Mouse (Mus musculus): ENCODE results near the gene Acp7. TPM values are rescaled to one million over a fixed set of nuclear protein-coding genes. Genes with fewer than 3 reads are reported as not detected.

The Acp7 gene
- polyA plus RNA-seq, 1 experiment = not detected

GRCm38 (mm10) chr7:28595751-28596435, 35.2 kb downstream of the Acp7 start:
- Histone ChIP-seq H3K36me3 (replicated peaks; ENCODE audit: low read length) (peaks cover 6% of the 10 kb centered on the region), H3K4me3 (replicated peaks) (peak overlapping the region; percentile 44), H3K4me1 (peaks cover 76% of the 10 kb centered on the region), H3K27me3 (replicated peaks) (peaks cover 7% of the 10 kb centered on the region), H3K9me3 (no peaks in the 10 kb centered on the region)
- TF ChIP-seq FLI1 (IDR thresholded peaks at IDR 0.05; ENCODE audit: low read length) = no peak
- TF ChIP-seq GATA1 (IDR thresholded peaks at IDR 0.05; ENCODE audit: borderline replicate concordance, low read length) = no peak

DNA sequence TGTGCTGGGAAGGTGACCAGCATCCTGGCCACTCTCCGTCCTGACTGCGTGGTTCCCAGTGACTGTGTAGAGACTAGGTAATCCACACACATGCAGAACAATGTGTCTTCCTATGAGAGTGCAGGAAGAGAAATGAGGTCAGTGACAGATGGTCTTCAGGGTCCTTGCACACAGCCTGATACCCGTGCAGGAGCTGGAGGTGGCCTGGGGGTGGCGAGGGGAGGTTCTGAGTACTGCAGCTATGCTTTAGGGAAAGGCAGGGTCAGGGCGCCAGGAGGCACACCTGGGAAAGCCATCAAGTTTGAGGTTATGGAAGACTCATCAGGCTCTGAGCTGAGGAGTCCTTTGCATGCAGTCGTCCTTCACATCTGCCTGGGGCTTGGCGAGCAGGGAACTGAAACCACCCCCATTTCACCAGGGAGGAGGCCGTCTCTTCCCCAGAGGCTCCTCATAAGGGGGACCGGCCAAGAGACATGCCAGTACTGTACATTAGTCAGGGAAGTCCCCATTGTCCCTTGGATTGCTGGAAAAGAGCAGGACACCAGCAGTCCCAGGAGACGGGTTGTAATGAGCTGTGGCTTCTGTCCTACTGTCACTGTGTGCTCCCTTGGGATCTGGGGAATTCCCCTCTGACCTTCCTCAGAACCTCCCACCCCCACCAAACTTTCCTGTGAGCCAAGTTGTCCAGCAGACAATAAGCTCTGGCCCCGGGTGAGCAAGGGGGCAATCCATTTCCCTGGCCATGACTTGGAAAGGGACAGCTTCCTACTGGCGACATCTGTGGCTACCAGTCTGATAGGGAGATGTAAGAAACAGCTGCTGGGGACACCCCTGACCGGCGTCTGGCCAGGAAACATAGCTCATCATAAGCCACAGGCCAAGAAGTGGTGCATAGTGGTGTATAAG, 37.7 kb downstream of the Acp7 start:
- H3K4me1 ChIP-seq = peaks cover 88% of the 10 kb centered on the region
- no peaks in the 10 kb centered on the region for H3K9me3 ChIP-seq
- no peak for TF ChIP-seq GATA1 (IDR thresholded peaks at IDR 0.05; ENCODE audit: borderline replicate concordance, low read length)
- TF ChIP-seq FLI1 (IDR thresholded peaks at IDR 0.05; ENCODE audit: low read length) = no peak
- peak overlapping the region; percentile 38 for H3K4me3 ChIP-seq (replicated peaks)
- peaks cover 7% of the 10 kb centered on the region for H3K27me3 ChIP-seq (replicated peaks)
- peaks cover 6% of the 10 kb centered on the region for H3K36me3 ChIP-seq (replicated peaks; ENCODE audit: low read length)

- Histone ChIP-seq H3K9me3 (no peaks in the 10 kb centered on the region), H3K27me3 (replicated peaks) (peaks cover 7% of the 10 kb centered on the region), H3K36me3 (replicated peaks; ENCODE audit: low read length) (peaks cover 6% of the 10 kb centered on the region), H3K4me3 (replicated peaks) (no peak overlapping the region), H3K4me1 (peaks cover 93% of the 10 kb centered on the region)
- TF ChIP-seq GATA1 (IDR thresholded peaks at IDR 0.05; ENCODE audit: borderline replicate concordance, low read length) (no peak), FLI1 (IDR thresholded peaks at IDR 0.05; ENCODE audit: low read length) (no peak)
Observed at GRCm38 (mm10) chr7:28591862-28592261, 39.3 kb downstream of the Acp7 start.

DNA sequence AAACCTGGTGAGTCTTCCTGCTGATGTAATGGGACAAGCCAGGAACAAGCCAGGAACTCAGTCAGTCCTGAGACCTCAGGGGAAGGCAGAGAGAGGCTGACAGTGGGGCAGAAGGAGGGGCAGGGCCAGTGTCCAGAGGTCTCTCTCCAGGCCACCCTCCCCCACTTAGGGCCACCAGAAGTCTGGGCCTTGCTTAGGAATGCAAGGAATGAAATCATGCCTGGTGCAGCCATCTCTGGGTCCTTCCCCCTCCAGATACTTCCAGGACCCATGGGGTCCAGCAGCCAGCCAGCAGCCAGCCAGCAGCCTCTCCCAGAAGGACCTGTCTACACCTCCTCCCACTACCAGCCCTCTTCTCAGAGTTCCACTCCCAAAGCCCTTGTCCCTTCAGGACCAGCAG, 43.5 kb downstream of the Acp7 start:
- Histone ChIP-seq H3K4me1 (peaks cover 92% of the 10 kb centered on the region), H3K36me3 (replicated peaks; ENCODE audit: low read length) (no peaks in the 10 kb centered on the region), H3K4me3 (replicated peaks) (no peak overlapping the region), H3K9me3 (no peaks in the 10 kb centered on the region), H3K27me3 (replicated peaks) (peaks cover 1% of the 10 kb centered on the region)
- TF ChIP-seq GATA1 (IDR thresholded peaks at IDR 0.05; ENCODE audit: borderline replicate concordance, low read length) (no peak), FLI1 (IDR thresholded peaks at IDR 0.05; ENCODE audit: low read length) (no peak)

- TF ChIP-seq GATA1 (IDR thresholded peaks at IDR 0.05; ENCODE audit: borderline replicate concordance, low read length) = no peak
- TF ChIP-seq FLI1 (IDR thresholded peaks at IDR 0.05; ENCODE audit: low read length) = no peak
- peaks cover 92% of the 10 kb centered on the region for H3K4me1 ChIP-seq
Observed at GRCm38 (mm10) chr7:28586663-28587411, 44.3 kb downstream of the Acp7 start.

GRCm38 (mm10) chr7:28585001-28585400, 46.1 kb downstream of the Acp7 start:
- peaks cover 92% of the 10 kb centered on the region for H3K4me1 ChIP-seq
- H3K27me3 ChIP-seq (replicated peaks) = no peaks in the 10 kb centered on the region
- no peak overlapping the region for H3K4me3 ChIP-seq (replicated peaks)
- TF ChIP-seq GATA1 (IDR thresholded peaks at IDR 0.05; ENCODE audit: borderline replicate concordance, low read length) = no peak
- no peak for TF ChIP-seq FLI1 (IDR thresholded peaks at IDR 0.05; ENCODE audit: low read length)
- peaks cover 3% of the 10 kb centered on the region; the same call in 1 of the 2 replicates for H3K9me3 ChIP-seq
- H3K36me3 ChIP-seq (replicated peaks; ENCODE audit: low read length) = peaks cover 10% of the 10 kb centered on the region

More at GRCm38 (mm10) chr7:28586663-28587411, 44.3 kb downstream of the Acp7 start:
- Histone ChIP-seq H3K36me3 (replicated peaks; ENCODE audit: low read length) (peaks cover 2% of the 10 kb centered on the region), H3K9me3 (no peaks in the 10 kb centered on the region), H3K27me3 (replicated peaks) (no peaks in the 10 kb centered on the region), H3K4me3 (replicated peaks) (peak overlapping the region; percentile 68)

DNA sequence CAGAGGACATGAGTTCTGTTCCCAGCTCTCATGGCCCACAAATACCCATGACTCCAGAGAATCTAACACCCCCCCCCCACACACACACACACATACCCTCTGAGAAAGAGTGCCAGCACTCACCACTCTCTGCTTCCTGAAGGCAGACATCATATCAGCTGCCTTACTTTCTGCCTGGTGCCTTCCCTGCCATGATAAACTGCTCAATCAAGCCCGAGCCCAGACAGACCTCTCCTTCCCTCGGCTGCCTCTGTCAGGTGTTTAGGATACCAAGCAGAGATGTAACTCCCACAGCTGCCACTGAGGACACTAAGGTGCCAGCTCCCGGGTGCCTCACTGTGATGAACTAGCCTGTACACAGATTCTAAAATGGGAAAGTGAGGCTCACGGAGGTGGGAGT, 46.7 kb downstream of the Acp7 start:
- H3K27me3 ChIP-seq (replicated peaks) = no peaks in the 10 kb centered on the region
- TF ChIP-seq FLI1 (IDR thresholded peaks at IDR 0.05; ENCODE audit: low read length) (no peak), GATA1 (IDR thresholded peaks at IDR 0.05; ENCODE audit: borderline replicate concordance, low read length) (no peak)
- peaks cover 10% of the 10 kb centered on the region for H3K36me3 ChIP-seq (replicated peaks; ENCODE audit: low read length)

GRCm38 (mm10) chr7:28583570-28584344, 47.4 kb downstream of the Acp7 start:
- peaks cover 17% of the 10 kb centered on the region for H3K36me3 ChIP-seq (replicated peaks; ENCODE audit: low read length)
- peaks cover 95% of the 10 kb centered on the region for H3K4me1 ChIP-seq
- H3K4me3 ChIP-seq (replicated peaks) = peak overlapping the region; percentile 26
- peaks cover 3% of the 10 kb centered on the region; the same call in 1 of the 2 replicates for H3K9me3 ChIP-seq
- TF ChIP-seq FLI1 (IDR thresholded peaks at IDR 0.05; ENCODE audit: low read length) = no peak
- TF ChIP-seq GATA1 (IDR thresholded peaks at IDR 0.05; ENCODE audit: borderline replicate concordance, low read length) = no peak
- no peaks in the 10 kb centered on the region for H3K27me3 ChIP-seq (replicated peaks)

More for the DNA sequence above, 46.7 kb downstream of the Acp7 start:
- Histone ChIP-seq H3K4me3 (replicated peaks) (peak overlapping the region; percentile 7), H3K4me1 (peaks cover 94% of the 10 kb centered on the region), H3K9me3 (peaks cover 3% of the 10 kb centered on the region; the same call in 1 of the 2 replicates)

- Histone ChIP-seq H3K4me3 (replicated peaks) (no peak overlapping the region), H3K4me1 (peaks cover 97% of the 10 kb centered on the region), H3K27me3 (replicated peaks) (no peaks in the 10 kb centered on the region), H3K36me3 (replicated peaks; ENCODE audit: low read length) (peaks cover 18% of the 10 kb centered on the region), H3K9me3 (peaks cover 3% of the 10 kb centered on the region; the same call in 1 of the 2 replicates)
- TF ChIP-seq FLI1 (IDR thresholded peaks at IDR 0.05; ENCODE audit: low read length) (no peak), GATA1 (IDR thresholded peaks at IDR 0.05; ENCODE audit: borderline replicate concordance, low read length) (no peak)
Observed at GRCm38 (mm10) chr7:28582841-28583240, 48.3 kb downstream of the Acp7 start.

All from megakaryocyte, embryonic 14.5 days (primary cell).